Mouse (Mus musculus) ES-E14 (cell line): Measurements from ENCODE around the gene Cyb5d1.

Experiments used
- CHD2 ChIP-seq: IDR thresholded peaks from 2 replicates; pipeline ENCODE4 v1.6.1; 2014; ENCODE audit warnings: mild to moderate bottlenecking, low read depth, low read length, inconsistent platforms
- HCFC1 ChIP-seq: IDR thresholded peaks from 2 replicates; pipeline ENCODE4 v1.6.1; 2012; ENCODE audit warnings: low read length, inconsistent platforms, borderline replicate concordance; ENCODE audit not compliant: insufficient read depth
- MAFK ChIP-seq: IDR thresholded peaks from 2 replicates; pipeline ENCODE4 v1.6.1; 2014; ENCODE audit warnings: mild to moderate bottlenecking, low read depth, low read length, inconsistent platforms; ENCODE audit not compliant: insufficient read depth
- ZC3H11A ChIP-seq: IDR thresholded peaks from 2 replicates; pipeline ENCODE4 v1.6.1; 2012; ENCODE audit warnings: low read depth, mild to moderate bottlenecking, inconsistent platforms, low read length, borderline replicate concordance
- ZNF384 ChIP-seq: IDR thresholded peaks from 2 replicates; pipeline ENCODE4 v1.6.1; 2012; ENCODE audit warnings: low read depth, low read length, inconsistent platforms

DNA sequence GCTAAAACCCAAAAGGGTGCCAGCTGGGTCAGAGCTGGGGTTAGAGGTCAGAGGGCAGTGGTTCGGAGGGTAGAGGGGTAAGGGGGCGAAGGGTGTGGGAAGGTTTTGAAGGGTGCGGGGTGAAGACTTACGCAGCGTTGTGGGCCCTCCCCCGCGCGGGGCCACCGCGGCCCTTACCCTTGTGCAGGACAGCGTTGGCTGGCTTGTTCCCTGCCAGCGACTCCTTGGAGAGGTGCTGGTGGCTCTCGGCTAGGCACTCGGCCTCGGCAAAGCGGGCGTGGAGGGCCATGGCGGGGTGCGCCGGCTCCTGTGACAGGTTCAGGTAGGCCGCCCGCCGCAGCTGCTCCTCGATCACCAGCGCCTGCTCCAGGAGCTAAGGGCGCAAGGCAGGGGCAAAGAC is 49.0 kb downstream of the Cyb5d1 start:
- no peak for TF ChIP-seq ZC3H11A
- no peak for TF ChIP-seq MAFK
- TF ChIP-seq ZNF384 = no peak
- no peak for TF ChIP-seq CHD2
- no peak for TF ChIP-seq HCFC1
